Mouse (Mus musculus) small intestine, adult 2 months (tissue): ENCODE measurements around the gene Isoc2b.

ENCODE experiments used
- CTCF ChIP-seq: fragments of 200-500 bp; IDR thresholded peaks from 2 replicates; pipeline ENCODE4 v1.5.1; 2012; ENCODE audit warnings: low read depth, mild to moderate bottlenecking, control low read depth, inconsistent platforms, low read length, moderate library complexity, mixed read lengths; ENCODE audit not compliant: insufficient replicate concordance, insufficient read length; ENCODE audit errors: extremely low read depth
- POLR2A ChIP-seq: fragments of 200-500 bp; IDR thresholded peaks from 2 replicates; pipeline ENCODE4 v1.6.1; 2012; ENCODE audit warnings: low read depth, mild to moderate bottlenecking, control low read depth, inconsistent platforms, low read length, moderate library complexity

- TF ChIP-seq POLR2A (no peak), CTCF (no peak)
Measured at GRCm38 (mm10) chr7:4816559-4816958, 53.5 kb downstream of the Isoc2b start.
